Mouse (Mus musculus): ENCODE data around the gene Gm43638.
"Not testable (repeated sequence)": the region's sequence is repeated elsewhere in the genome, so short reads cannot be mapped to it uniquely, and the experiment has no call there.

Gene Gm43638

DNA sequence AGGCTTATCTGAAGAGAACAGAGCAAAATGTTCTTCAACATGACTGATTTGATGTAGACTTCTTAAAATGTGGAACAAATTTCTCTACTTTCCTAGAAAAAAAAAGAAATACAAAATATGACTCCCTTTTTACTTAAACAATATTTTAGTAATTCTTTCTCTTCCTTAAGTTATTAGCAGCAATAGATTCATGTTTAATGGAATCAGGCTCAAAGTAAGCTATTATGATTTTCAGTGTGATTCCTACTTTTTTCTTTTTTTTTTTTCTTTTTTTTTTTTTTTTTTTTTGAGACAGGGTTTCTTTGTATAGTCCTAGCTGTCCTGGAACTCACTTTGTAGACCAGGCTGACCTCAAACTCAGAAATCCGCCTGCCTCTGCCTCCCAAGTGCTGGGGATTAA is at the start of gene Gm43638:
Gene Gm43638 (minus strand): TSS at position 101 of the 400 bp plus-strand sequence.
- not testable (repeated sequence) for DNase-seq

DNA sequence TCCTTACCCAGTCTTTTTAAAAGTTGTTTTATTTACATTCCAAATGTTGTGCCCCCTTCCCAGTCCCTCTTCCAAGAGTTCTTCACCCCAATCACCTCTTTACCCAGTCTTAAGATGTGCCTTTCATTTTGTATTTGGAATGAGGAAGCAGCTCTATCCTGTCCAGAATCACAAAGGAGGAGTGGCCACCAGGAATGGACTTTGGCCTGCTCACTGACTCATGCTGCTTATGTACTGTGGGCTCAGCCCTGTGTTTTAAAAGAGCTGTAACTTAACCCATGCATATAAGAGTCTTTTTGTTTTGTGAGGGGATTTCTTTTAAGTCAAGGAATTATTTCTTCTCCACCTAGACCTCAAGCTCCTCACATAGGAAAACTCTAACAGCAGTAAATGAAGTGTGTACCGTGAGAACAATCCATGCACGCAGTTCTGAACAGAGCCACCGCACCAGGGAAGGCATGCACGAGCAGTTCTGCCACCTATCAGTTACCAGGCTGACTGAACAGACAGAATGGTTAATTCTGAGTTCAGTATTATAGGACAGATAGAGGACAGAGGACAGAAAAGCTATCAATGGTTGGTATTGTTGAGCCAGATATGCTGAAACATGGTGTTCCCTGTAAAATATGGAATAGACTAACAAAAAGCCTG is 49.5 kb upstream of the Gm43638 start:
- no peak for DNase-seq

DNA sequence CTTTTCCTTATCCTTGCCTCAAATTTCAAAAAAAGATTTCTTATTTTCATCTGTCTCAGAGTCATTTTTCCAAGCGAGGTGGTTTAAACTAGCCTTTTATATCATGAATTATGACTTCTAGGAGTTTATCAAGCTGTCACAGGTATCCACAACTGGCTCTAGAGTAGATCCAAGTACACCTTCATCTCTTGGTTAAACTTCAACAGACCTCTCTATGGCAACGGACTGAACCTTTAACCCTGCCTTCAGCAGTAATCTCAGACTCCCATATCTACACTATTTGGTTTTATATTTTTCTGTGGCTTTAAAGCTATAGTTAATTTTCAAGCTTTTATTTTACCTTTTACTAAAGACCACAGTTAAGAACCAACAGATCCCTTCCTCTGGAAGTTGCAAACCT is 45.7 kb upstream of the Gm43638 start:
- DNase-seq: no peak

DNA sequence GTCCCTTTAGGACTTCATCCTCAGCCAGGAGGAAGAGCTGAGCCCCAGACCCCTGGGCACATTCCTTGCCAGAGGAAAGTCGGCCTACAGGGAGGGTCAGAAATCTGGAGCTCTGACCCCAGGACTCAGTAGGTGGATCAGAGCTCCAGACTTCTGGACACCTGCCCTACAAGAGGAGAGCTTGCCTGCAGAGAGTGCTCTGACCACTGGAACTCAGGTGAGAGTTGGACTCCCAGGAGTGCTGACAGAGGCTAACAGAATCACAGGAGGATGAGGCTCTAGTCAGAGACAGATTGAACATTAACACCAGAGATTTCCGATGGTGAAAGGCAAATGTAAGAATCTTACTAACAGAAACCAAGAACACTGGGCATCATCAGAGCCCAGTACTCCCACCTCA is 37.0 kb upstream of the Gm43638 start:
- not testable (repeated sequence) for DNase-seq

DNA sequence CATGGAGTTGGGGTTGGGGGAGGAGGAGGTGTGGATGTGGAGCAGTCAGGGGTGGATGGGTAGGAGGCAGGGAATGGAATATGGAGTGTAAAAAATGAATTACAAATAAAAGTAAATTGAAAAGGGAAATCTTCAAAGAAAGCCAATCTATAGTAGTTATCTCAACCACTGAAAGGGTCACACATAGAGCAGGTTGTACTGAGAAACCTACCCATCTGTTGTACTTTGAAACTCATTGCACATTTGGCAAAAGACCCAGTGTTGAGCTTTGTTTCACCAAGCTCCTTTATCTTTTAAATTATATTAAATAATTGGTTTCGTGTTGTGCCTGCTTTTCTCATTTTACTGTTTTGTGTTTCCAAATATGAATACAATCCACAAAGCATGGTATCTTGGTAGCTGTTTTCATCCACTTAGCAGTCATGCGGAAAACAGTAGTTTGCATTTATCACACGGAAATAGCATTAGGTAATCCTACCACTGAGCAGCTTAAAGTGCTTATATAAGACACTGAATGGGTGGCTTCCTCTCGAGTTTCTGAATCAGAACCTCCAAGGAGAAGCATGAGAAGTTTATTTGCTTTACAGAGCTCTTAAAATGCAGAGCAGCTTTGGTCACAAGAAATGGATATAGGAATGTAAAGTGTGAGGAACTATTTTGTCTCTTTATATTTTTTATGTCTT is 19.3 kb upstream of the Gm43638 start:
- DNase-seq: no peak

DNA sequence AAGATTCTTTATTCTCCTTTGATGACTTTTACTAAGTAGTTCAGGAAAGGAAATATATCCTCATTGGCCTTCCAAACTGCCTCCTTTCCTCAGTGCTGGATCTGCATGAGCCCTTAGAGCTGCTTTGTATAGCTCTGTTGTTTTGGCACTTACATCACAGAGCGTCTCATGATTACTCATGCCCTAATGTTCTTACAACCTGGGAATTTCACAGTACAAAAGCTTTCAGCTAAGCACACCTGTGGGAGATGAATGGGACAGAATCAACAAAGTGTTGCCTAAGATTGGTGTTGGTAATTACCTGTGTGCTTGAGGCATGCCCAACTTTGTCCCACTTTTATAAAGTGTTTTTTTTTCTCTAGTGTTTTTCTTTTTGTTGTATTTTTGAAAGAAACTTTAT is 16.1 kb upstream of the Gm43638 start:
- DNase-seq: no peak

DNA sequence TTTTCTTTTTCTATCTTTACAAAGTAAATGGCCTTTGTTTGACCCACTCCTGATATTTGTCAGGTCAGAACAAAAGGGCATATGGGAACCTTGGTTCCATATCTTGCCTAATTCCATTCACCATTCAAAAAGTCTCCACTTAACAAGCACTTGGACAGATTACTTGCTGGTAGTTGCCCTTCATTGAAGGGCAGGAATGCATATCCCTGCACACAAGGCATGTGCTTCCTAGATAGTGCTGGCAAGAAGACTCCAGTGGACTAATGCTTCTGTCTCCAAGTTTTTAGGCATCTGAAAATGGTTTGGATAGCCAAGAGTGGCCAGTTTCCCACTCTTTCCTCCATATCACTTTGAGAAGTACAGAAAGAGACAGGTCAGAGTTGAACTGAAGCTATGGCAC is 12.7 kb upstream of the Gm43638 start:
- no peak for DNase-seq

DNA sequence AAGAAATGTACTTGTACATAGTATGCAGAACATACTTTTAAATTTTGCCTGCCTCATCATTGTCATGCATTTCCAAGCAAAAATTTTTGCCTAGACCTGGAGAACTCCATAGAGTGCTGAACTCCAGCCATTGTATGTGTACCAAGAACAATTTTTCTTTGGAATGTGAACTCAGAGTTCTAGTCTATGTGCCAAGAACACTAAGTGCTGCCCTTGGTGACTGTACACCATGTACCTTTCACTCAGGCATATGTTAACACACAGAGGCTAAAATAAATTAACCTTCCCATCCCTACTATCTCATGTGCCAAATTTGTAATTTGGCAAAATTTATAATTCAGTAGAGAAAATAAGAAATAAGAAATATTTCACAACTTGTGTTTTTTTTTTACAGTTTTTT is 12.3 kb upstream of the Gm43638 start:
- no peak for DNase-seq

DNA sequence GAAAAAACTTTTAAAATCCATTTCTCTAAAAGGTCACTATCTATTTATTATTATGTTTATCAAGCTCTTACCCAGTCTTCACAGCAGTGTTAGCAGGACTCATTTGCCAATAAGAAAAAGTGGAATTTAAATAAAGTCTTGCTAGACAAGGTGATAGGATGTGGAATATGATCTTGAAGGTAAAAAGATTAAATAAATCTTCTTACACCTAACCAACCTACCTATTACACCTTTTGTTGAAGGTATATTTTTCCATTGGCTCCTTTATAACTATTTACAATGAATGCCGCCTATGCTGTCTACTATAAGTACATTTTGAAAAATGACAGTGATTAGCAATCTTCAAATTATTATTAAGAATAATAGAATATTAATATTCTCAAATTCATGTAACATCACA is 4.2 kb upstream of the Gm43638 start, which contains the start of gene Ugt2a1:
Gene Ugt2a1 (minus strand): TSS at position 101 of the 400 bp plus-strand sequence.
- no peak for DNase-seq

DNA sequence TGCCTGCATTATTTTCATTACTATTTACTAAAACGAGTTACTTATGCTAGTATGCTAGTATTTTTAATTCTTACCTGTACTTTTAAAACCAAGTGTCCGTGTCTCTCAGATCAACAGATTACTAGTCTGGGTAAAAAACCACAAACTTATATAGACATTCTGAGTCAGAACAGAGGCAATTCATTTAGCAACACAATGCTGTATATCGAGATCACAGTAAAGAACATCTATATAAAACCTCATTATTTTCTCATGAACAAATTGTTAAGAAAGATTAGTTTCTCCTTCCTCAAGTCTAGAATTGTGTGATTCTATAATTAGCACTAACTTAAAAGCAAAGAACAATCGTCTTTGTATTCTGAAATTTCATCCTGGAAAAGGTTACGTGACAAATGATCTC is 4.4 kb downstream of the Gm43638 start, which contains the start of gene Ugt2a2:
Gene Ugt2a2 (minus strand): TSS at position 101 of the 400 bp plus-strand sequence.
- no peak for DNase-seq

DNA sequence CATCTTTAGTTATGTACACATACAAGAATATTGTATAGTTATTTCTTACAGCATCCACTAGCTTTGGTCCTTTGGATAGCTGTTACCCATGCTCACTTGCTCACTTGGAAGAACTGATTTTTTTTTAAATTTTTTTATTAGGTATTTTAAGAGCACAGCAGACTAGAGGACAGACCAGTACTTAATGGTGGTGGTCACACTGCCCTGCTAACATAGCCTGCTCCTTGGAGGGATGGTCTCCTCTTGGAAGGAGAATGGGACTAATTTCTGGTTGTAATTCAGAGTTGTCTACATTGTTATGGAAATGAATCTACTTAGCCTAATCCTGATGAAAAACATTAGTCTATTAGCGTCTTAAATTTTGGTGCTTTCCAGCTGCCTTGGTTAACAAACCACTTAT is 27.8 kb downstream of the Gm43638 start:
- DNase-seq: no peak

DNA sequence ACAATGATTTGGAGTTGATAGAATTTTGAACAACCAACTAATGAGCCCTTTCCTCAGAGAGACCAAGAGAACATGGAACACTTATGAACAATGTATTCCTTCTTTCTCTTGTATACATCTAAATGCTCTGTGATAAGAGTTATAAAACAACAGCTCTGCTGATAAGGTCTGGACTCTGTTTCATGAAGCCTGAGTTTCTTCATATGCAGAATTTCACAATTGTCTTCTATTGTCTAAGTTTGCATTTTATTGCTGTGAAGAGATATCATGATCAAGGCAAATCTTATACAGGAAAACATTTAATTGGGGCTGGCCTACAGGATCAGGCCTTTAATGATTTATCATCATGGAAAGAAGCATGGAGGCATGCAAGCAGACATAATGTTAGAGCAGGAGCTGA is 28.9 kb downstream of the Gm43638 start:
- DNase-seq: no peak

DNA sequence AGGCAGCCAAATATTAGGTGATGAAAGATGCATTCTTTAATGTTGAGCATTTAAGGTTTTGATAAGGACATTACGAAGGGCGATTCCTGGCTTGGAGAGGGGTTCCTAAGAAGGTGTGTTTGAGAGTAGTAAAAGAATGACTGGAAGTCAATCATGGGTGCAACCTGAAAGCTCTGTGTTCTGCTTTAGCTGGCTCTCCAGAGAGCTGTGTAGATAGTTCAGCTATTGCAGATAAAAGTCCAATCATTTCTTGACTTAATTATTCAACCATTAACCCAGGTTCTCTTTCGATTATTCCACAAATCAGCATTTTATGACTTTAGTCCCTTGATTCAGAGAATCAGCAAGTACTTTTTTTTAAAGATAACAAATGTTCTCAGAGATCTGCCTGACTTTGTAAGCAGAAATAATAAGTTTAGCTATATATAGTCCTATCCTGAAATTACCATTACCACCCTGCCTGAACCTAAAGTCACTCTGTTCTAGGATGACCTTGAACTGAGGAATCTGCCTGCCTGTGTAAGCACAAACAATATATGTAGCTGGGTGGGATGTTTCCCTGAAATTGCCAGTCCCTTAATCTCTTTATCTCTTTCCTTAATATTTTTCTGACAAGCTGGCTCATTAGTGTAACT is 30.3 kb downstream of the Gm43638 start:
- no peak for DNase-seq

DNA sequence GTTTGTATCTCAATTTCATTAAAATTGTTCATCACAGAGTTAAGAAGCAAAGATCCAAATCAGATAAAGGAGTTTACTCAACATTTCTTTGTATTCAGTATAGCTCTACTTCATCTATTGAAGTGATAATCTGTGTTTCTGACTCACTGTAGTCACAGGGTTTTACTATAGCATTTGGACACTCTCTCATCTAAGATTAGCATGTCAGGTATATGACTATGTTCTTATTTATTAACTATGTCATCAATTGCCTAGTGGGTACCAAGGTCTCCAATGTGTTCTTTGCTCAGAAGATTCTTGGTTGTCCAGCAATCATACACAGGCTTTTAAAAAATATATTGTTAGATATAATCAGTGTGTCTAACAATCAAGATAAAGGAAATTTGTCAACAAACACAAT is 31.1 kb downstream of the Gm43638 start:
- DNase-seq: no peak

DNA sequence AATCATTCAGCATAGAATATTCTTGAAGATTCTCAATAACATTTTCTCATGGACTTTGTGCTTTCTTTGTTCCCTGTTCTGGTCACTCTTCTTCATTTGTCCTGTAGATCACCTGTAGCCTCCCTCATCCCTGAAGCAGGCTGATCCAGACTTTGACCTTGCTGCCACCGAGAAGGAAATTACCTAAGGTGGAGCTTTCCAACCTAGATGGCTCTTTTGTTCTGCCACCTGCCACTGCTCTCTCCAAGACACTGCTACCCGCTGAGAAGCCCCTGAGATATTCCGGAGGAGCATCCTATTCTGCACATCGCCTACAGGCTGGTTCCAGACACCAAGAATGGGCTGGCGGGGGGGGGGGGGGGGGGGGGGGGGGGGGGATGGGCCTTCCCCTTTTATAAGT is 34.1 kb downstream of the Gm43638 start:
- not testable (repeated sequence) for DNase-seq

DNA sequence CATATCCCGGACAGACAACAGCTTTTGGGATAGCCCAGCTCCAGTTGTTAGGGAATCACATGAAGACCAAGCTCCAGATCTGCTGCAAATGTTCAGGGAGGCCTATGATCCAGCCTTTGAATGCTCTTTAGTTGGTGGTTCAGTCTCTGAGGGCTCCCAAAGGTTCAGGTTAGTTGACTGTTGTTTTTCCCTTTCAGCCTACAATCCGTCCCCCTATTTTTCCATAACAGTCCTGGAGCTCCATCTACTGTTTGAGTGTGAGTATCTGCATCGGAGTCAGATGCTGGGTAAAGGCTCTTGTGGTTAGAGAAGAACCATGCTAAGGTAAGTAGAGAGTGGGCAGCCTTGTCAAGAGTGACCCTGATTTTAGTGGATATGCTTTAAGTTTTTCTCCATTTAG is 50.3 kb downstream of the Gm43638 start:
- DNase-seq: no peak

DNA sequence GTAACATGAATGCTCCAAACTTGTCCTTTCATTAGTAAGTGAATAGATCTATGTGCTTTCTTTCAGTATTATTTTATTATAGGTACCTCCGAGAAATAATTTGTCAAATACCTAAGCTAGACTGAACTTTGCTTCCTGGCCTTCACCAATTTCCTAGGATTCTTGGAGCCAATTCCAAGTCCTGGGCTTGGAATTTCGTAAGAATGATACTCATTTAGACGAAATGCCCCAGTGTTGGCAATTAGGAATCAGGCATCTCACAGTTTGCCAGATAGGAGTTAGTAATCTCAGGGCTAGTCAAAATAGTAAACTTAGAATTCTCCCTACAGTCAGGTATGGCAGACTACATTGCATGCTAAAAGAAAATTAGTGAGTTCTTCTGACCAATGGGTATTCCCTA is 60.9 kb downstream of the Gm43638 start:
- no peak for DNase-seq

DNA sequence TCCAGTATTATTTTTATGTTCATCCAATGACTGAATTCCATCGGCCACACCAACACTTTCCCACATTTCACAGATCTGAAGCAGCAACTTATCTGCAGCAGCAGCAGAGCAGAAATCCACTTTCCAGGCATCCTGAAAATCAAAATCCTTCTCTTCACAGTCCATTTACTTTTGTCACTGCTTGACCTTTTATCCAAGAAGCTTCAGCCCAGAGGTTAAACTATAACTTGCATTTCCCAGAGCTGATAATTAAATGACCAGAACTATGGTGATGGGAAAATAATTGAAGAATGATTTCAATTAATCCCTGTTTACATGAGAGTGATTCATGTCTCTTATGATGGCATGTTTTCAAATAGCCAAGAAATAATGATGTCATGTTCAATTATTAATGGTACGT is 62.6 kb downstream of the Gm43638 start, which contains the start of gene Ugt2b38:
Gene Ugt2b38 (minus strand): TSS at position 163 of the 400 bp plus-strand sequence.
- DNase-seq: not testable (repeated sequence)
